Mouse (Mus musculus) hindbrain, embryonic 12.5 days (tissue): Measurements from ENCODE around the gene Ush2a. TPM values are rescaled to one million over a fixed set of nuclear protein-coding genes. Genes with fewer than 3 reads are reported as not detected.

ENCODE experiments used
- ATAC-seq: fragments of 200-750 bp; cut with Nextera tagmentation; 2 replicates; pipeline ENCODE4 v1.8.0; 2017; ENCODE audit warnings: moderate TSS enrichment; ENCODE audit not compliant: low FRiP score
- H3K27ac ChIP-seq: fragments of 300-500 bp; sonication (generic); 2 replicates; pipeline ENCODE4 v1.5.1; 2016; ENCODE audit warnings: mild to moderate bottlenecking
- H3K27me3 ChIP-seq: fragments of 300-500 bp; sonication (generic); 2 replicates; pipeline ENCODE4 v1.6.1; 2016; ENCODE audit warnings: mild to moderate bottlenecking
- H3K36me3 ChIP-seq: fragments of 300-500 bp; sonication (generic); 2 replicates; pipeline ENCODE4 v1.6.1; 2016; ENCODE audit warnings: mild to moderate bottlenecking
- H3K4me1 ChIP-seq: fragments of 300-500 bp; sonication (generic); 2 replicates; pipeline ENCODE4 v1.6.1; 2016
- H3K4me2 ChIP-seq: fragments of 300-500 bp; sonication (generic); replicated peaks from 2 replicates; pipeline ENCODE4 v1.6.1; 2016; ENCODE audit warnings: mild to moderate bottlenecking
- H3K4me3 ChIP-seq: fragments of 300-500 bp; sonication (generic); 2 replicates; pipeline ENCODE4 v1.5.1; 2016; ENCODE audit warnings: mild to moderate bottlenecking
- H3K9ac ChIP-seq: fragments of 300-500 bp; sonication (generic); 2 replicates; pipeline ENCODE4 v1.6.1; 2016; ENCODE audit warnings: mild to moderate bottlenecking, moderate library complexity
- H3K9me3 ChIP-seq: fragments of 300-500 bp; sonication (generic); replicated peaks from 2 replicates; pipeline ENCODE4 v1.6.1; 2016; ENCODE audit warnings: mild to moderate bottlenecking
- WGBS: fragments of 180-500 bp; shearing (Covaris S2); methylation state at CpG from one replicate; pipeline ENCODE4 v1.1.7; 2016; 5-methylcytosine and 5-hydroxymethylcytosine counted together
- polyA plus RNA-seq: library from polyadenylated mRNA; unstranded; fragments of >200 nt; fragmentation: Nextera tagmentation; extraction: Ambion mirVana; gene quantifications from 2 replicates; pipeline ENCODE4 v1.2.1, GENCODE M21; 2016

Gene Ush2a
- polyA plus RNA-seq, 1 experiment from 2014 or later = 0.36 TPM

DNA sequence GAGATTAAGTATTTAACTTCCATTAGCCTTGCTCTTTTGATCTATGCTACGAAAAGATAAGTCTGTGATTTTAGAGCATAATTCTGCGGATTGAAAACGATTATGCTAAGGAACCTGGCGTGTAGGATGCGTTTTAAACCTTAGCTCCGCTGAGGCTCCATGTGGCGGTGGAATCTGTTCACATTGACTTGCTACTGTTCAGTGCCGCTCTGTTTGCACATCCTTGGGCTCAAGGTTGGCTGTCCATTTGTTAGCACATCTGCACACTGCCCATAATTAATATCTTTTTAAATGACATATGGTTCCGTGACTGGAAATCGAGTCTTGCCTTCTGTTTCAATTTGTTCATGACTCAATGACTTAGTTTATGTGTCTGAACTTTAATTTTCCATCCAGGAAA lies 446.9 kb downstream of the Ush2a start:
- Histone ChIP-seq H3K36me3 (no peaks in the 10 kb centered on the region), H3K4me3 (no peak overlapping the region), H3K4me2 (no peak overlapping the region), H3K9me3 (no peaks in the 10 kb centered on the region), H3K27ac (no peak overlapping the region), H3K27me3 (no peaks in the 10 kb centered on the region), H3K4me1 (peaks cover 4% of the 10 kb centered on the region; the same call in 1 of the 2 replicates), H3K9ac (no peak overlapping the region)
- no peak for ATAC-seq
- 95% methylated on average over 10 of the region's 10 CpGs for WGBS

DNA sequence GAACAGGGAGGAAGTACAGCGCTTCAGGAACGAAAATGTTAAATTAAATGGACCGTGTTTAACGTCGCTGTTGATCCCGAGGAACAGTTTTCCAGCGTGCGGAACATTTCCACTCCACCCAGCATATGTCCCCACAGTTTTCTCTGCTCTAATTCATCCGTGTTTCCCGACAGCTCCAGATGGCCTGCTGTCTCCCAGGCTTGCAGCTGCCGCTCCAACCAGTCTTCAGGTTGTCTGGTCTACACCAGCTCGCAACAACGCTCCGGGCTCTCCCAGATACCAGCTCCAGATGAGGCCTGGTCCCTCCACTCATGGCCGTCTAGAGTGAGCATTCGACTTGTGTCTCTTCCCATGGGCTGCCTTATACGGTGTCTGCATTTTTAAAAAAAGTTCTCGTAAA lies 452.3 kb downstream of the Ush2a start:
- Histone ChIP-seq H3K27ac (no peak overlapping the region), H3K4me1 (peaks cover 4% of the 10 kb centered on the region; the same call in 1 of the 2 replicates), H3K9ac (no peak overlapping the region), H3K9me3 (no peaks in the 10 kb centered on the region), H3K4me2 (no peak overlapping the region), H3K27me3 (no peaks in the 10 kb centered on the region), H3K4me3 (no peak overlapping the region), H3K36me3 (no peaks in the 10 kb centered on the region)
- no peak for ATAC-seq
- WGBS = 74% methylated on average over 18 of the region's 18 CpGs

DNA sequence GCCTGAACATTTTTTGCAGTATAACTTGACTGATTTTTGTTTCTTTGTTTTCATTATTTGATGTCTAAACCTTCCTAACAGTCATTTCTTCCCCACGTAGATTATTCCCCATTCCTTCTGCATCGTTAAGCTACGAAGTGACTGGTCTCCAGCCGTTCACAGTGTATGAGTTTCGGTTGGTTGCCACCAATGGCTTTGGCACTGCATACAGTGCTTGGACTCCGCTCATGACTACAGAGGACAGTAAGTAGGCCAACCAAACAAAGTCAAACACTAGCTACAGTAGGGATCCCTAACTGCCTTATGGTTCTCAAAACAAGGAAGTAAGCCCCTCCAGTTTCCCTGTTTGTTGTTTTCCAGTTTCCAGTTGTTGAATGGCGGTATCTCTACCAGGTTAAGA lies 453.1 kb downstream of the Ush2a start:
- 88% methylated on average over 7 of the region's 7 CpGs for WGBS
- H3K4me1 ChIP-seq = peaks cover 4% of the 10 kb centered on the region; the same call in 1 of the 2 replicates
- no peaks in the 10 kb centered on the region for H3K36me3 ChIP-seq
- no peak overlapping the region for H3K9ac ChIP-seq
- no peak for ATAC-seq
- no peaks in the 10 kb centered on the region for H3K9me3 ChIP-seq
- no peak overlapping the region for H3K27ac ChIP-seq
- no peak overlapping the region for H3K4me2 ChIP-seq
- no peak overlapping the region for H3K4me3 ChIP-seq
- H3K27me3 ChIP-seq = no peaks in the 10 kb centered on the region

DNA sequence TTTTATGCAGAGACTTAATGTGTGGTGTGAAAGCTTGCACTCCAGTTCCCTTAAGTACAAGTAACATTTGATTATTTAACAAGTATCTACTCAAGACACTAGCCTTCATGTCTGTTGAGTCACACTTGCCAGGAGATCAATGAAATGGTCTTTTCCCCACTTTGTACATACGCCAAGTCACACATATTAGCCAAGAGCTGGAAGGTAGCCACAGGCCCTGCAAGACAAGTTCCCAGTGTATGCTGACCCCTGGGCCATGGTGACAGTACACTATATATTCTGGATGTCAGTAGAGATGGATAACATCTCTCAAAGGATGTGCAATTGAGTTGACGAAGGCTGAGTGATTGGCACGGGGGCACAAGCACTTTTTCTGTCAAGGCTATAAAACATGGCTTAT lies 455.1 kb downstream of the Ush2a start:
- H3K4me3 ChIP-seq = no peak overlapping the region
- WGBS = 91% methylated on average over 3 of the region's 3 CpGs
- no peaks in the 10 kb centered on the region for H3K36me3 ChIP-seq
- H3K27ac ChIP-seq = no peak overlapping the region
- no peak overlapping the region for H3K9ac ChIP-seq
- no peaks in the 10 kb centered on the region for H3K27me3 ChIP-seq
- H3K9me3 ChIP-seq = no peaks in the 10 kb centered on the region
- H3K4me1 ChIP-seq = peaks cover 4% of the 10 kb centered on the region; the same call in 1 of the 2 replicates
- ATAC-seq = no peak
- no peak overlapping the region for H3K4me2 ChIP-seq

DNA sequence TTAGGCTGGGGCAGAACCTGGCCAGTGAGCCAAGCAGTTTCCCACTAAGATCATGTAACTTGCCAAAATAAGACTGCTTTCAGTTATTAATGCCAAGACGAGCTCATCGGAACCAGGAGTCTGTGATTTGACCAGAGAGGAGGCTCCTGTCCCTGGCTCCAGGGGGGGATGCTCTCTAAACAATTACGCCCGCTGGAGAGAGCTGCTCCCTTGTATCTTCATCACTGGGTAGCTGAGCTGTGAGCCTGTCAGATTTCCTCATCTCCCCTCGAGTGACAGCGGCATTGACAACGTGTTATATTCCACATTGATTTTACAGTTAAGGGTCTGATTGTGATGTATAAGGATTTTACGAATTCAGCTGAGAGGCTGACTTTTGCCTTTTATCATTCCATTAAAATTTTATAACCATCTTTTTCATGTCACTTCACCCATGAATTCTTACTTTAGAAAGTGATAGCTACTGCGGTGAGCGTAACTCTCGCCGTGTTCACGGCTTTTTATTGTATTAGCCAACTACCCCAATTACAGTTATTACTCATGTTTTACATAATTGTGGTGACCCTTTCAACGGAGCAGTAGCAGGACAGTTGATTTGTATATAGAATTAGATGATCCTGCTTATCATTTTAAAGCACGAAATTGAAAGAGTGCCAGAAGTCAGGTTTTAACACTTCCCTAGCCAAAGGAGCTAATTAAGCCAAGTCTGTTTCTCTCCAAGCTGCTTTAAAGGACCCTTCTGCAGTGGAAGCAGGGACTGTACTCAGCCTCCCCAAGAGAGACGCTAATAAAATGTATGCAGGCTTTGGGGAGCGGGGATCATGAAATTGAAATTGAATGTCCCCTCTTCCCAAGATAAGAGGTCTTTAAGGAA lies 463.5 kb downstream of the Ush2a start:
- no peak for ATAC-seq
- H3K9me3 ChIP-seq = no peaks in the 10 kb centered on the region
- WGBS = 69% methylated on average over 17 of the region's 17 CpGs
- no peaks in the 10 kb centered on the region for H3K36me3 ChIP-seq
- H3K27ac ChIP-seq = no peak overlapping the region
- peaks cover 5% of the 10 kb centered on the region; the same call in 1 of the 2 replicates for H3K4me1 ChIP-seq
- H3K27me3 ChIP-seq = no peaks in the 10 kb centered on the region
- no peak overlapping the region for H3K4me2 ChIP-seq
- H3K9ac ChIP-seq = no peak overlapping the region
- H3K4me3 ChIP-seq = no peak overlapping the region

DNA sequence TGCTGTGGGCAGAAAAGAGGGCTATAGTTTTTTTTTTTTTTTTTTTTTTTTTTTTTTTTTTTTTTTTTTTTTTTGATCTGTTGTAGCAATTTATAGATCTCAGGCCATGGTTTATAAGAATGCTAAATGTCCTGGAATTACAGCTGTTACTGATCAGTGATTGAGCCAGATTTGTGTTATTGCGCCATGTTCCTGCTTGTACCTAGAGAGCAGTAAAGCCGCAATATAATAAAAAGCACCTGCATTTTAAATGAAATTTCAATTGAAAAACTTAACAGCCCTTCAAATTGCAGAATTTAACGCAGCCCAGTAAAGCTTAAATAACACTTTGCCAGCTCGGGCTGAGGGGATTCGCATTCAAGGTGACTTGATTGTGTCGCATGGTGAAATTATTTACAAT lies 465.1 kb downstream of the Ush2a start:
- no peak overlapping the region for H3K9ac ChIP-seq
- ATAC-seq = no peak
- H3K27me3 ChIP-seq = no peaks in the 10 kb centered on the region
- no peak overlapping the region for H3K27ac ChIP-seq
- peaks cover 5% of the 10 kb centered on the region; the same call in 1 of the 2 replicates for H3K4me1 ChIP-seq
- WGBS = 73% methylated on average over 6 of the region's 6 CpGs
- no peak overlapping the region for H3K4me2 ChIP-seq
- H3K4me3 ChIP-seq = no peak overlapping the region
- no peaks in the 10 kb centered on the region for H3K36me3 ChIP-seq
- H3K9me3 ChIP-seq = no peaks in the 10 kb centered on the region

DNA sequence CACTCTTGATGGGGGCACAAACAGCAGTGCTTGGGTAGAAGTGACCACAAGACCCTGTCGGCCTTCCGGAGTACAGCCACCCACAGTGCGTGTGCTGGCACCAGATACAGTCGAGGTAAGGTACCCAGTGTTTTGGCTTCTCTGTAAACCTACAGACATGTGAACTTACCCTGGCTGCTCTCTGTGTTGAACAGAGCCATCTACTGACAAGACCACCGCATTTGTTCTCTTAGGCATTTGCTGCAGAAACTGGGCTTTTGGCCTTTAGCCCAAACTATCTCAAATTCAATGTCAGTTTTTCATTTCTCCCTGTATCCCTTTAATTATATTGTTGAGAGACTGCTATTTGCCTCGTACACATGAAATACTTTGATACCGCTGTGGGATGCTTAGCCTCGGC lies 466.8 kb downstream of the Ush2a start:
- H3K36me3 ChIP-seq = no peaks in the 10 kb centered on the region
- peak; percentile 46; the same call in 1 of the 2 replicates for ATAC-seq
- H3K27me3 ChIP-seq = no peaks in the 10 kb centered on the region
- H3K9ac ChIP-seq = no peak overlapping the region
- no peak overlapping the region for H3K4me3 ChIP-seq
- H3K4me2 ChIP-seq = no peak overlapping the region
- peaks cover 5% of the 10 kb centered on the region; the same call in 1 of the 2 replicates for H3K4me1 ChIP-seq
- no peaks in the 10 kb centered on the region for H3K9me3 ChIP-seq
- no peak overlapping the region for H3K27ac ChIP-seq
- 78% methylated on average over 8 of the region's 8 CpGs for WGBS

DNA sequence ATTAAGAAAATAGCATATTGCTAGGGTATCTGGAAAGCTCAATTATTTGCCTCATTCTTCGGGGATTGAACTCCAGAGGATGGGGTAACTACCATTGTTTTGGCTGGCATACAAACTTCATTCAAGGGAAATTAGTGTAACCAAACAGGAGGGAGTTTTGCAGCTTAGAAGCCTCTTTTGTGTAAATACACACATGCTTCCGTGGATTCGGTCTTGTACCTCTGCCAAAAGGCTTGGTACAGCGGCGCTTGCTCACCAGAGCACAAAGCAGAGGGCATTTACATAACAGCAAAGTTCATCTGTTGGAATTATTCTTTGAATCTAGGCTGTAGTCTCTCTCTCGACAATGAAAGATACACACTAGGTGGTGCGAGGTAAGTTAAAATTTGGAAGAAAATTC lies 467.4 kb downstream of the Ush2a start:
- H3K9me3 ChIP-seq = no peaks in the 10 kb centered on the region
- no peak overlapping the region for H3K9ac ChIP-seq
- no peak overlapping the region for H3K27ac ChIP-seq
- H3K27me3 ChIP-seq = no peaks in the 10 kb centered on the region
- no peak overlapping the region for H3K4me2 ChIP-seq
- peaks cover 5% of the 10 kb centered on the region; the same call in 1 of the 2 replicates for H3K4me1 ChIP-seq
- H3K4me3 ChIP-seq = no peak overlapping the region
- H3K36me3 ChIP-seq = no peaks in the 10 kb centered on the region
- WGBS = 41% methylated on average over 7 of the region's 7 CpGs
- ATAC-seq = no peak

DNA sequence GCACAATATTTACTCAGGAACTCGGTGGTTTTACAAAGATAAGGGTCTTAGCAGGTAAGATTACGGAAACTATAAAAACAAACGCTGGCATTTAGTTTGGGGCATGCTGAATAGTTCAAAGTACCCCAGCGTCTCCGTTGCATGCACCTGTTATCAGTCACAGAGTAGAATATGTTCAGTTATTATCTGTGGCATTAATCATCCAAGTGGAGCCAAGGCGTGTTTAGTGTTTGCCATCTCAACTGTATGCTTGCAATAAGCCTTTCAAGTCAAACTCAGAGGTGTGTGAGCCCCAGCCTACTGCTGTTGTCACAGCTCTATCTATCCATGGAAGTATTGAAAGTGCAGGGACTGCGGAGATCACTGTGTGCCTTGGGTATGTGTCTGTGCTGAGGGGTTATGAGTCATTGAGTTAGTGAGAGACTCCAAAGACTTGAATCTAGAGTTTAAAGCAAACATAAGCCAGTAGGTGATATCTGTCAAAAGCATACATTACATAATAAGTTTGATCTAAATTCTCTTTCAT lies 473.0 kb downstream of the Ush2a start:
- H3K27me3 ChIP-seq = no peaks in the 10 kb centered on the region
- no peak overlapping the region for H3K27ac ChIP-seq
- H3K4me2 ChIP-seq = no peak overlapping the region
- H3K9me3 ChIP-seq = no peaks in the 10 kb centered on the region
- no peaks in the 10 kb centered on the region for H3K4me1 ChIP-seq
- WGBS = 92% methylated on average over 7 of the region's 7 CpGs
- H3K9ac ChIP-seq = no peak overlapping the region
- H3K36me3 ChIP-seq = no peaks in the 10 kb centered on the region
- no peak overlapping the region for H3K4me3 ChIP-seq
- no peak for ATAC-seq

DNA sequence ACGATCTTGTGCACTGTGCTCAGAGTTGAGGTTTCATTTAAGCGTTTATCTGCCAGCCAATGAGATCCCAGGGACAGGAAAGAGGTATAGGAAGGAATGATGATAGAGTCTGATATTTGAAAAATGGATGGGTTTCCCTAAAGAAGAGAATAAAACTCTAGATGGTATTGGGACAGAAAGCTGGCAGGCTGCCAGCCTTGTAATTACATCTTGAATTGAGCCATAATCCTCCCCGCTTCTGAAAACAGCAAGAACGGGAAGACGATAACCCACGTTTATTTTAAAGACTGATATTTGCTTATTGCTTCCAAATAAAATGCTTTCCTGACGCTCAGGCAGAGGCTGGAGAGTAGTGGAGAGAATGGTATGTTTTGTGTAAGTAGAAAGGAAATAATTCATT lies 481.1 kb downstream of the Ush2a start:
- Histone ChIP-seq H3K9me3 (no peaks in the 10 kb centered on the region), H3K4me2 (no peak overlapping the region), H3K9ac (no peak overlapping the region), H3K4me1 (no peaks in the 10 kb centered on the region), H3K27me3 (no peaks in the 10 kb centered on the region), H3K36me3 (no peaks in the 10 kb centered on the region), H3K27ac (no peak overlapping the region), H3K4me3 (no peak overlapping the region)
- no peak for ATAC-seq
- 81% methylated on average over 7 of the region's 7 CpGs for WGBS

DNA sequence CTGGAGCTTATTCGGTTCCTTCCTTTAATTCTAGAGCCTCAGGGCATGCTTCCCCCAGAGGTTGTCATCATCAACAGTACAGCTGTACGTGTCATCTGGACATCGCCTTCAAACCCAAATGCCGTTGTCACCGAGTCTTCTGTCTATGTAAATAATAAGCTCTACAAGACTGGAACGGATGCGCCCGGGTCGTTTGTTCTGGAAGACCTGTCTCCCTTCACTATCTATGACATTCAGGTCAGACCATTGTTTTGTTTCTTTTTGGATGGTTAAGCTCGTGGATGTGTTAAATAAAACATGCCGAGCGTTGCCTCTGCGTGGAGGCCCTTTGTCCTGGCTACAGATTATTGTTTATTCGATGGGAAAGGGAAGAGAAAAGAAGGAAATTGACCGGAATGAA lies 493.2 kb downstream of the Ush2a start:
- WGBS = 37% methylated on average over 15 of the region's 15 CpGs
- no peak for ATAC-seq
- H3K4me2 ChIP-seq = 0 out of 2 replicates have a peak overlapping the region, but pooled peaks have one; percentile 13

DNA sequence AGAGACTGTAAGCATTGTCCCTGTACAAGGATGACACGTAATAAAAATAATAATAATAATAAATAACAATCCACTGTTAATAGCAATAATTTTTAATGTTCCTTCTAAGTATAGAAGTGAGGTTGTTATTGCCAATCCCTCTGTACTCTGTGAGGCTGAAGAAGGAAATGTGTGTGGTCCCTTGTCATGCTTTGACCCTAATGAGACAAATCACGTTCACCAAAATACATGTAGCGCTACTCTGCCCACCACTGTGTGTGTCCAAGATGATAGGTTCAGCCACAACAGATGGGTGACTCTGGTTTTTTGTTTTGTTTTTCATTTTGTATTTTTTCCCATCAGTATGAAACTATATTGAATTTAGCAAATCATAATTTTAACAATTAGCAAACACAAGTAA lies 498.7 kb downstream of the Ush2a start:
- ATAC-seq = no peak
- H3K27ac ChIP-seq = no peak overlapping the region
- H3K36me3 ChIP-seq = no peaks in the 10 kb centered on the region
- no peaks in the 10 kb centered on the region for H3K27me3 ChIP-seq
- H3K9ac ChIP-seq = no peak overlapping the region
- 81% methylated on average over 3 of the region's 3 CpGs for WGBS
- no peak overlapping the region for H3K4me3 ChIP-seq
- H3K4me1 ChIP-seq = 0 out of 2 replicates have a peak, but pooled peaks cover under 1% of the 10 kb centered on the region
- H3K9me3 ChIP-seq = no peaks in the 10 kb centered on the region
- no peak overlapping the region for H3K4me2 ChIP-seq

More for the DNA sequence above, 493.2 kb downstream of the Ush2a start:
- Histone ChIP-seq H3K36me3 (no peaks in the 10 kb centered on the region), H3K27me3 (no peaks in the 10 kb centered on the region), H3K4me3 (no peak overlapping the region), H3K9ac (no peak overlapping the region), H3K27ac (no peak overlapping the region), H3K4me1 (peaks cover 8% of the 10 kb centered on the region; the same call in 1 of the 2 replicates), H3K9me3 (no peaks in the 10 kb centered on the region)

DNA sequence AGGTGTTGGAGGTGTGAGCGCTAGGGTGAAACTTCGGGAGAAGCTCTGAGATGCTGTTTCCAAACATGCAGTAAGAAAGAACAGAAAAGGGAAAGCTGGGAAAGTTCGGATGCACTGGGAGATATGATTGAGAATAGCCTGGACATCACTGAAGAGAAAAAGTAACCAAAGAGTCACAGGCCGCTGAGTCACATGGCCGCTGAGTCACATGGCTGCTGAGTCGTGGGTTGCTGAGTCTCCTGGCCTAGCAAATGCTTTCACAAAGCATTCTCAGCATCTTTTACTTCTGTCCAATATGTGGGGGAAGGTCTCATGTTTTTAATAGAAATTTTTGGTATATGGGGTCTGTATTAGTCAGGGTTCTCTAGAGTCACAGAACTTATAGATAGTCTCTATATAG lies 500.6 kb downstream of the Ush2a start:
- Histone ChIP-seq H3K4me2 (no peak overlapping the region), H3K27ac (no peak overlapping the region), H3K4me1 (no peaks in the 10 kb centered on the region), H3K4me3 (no peak overlapping the region), H3K36me3 (no peaks in the 10 kb centered on the region), H3K9me3 (no peaks in the 10 kb centered on the region), H3K27me3 (no peaks in the 10 kb centered on the region), H3K9ac (no peak overlapping the region)
- 87% methylated on average over 6 of the region's 6 CpGs for WGBS
- no peak for ATAC-seq
